Mouse (Mus musculus) hindbrain, embryonic 14.5 days (tissue): ENCODE measurements around the gene Gpank1. TPM values are rescaled to one million over a fixed set of nuclear protein-coding genes. Genes with fewer than 3 reads are reported as not detected.

ENCODE experiments used
- ATAC-seq: fragments of 200-750 bp; cut with Nextera tagmentation; 2 replicates; pipeline ENCODE4 v1.8.0; 2017; ENCODE audit warnings: moderate number of reproducible peaks, mild to moderate bottlenecking, moderate TSS enrichment, moderate library complexity; ENCODE audit not compliant: low FRiP score
- DNase-seq: peaks from one replicate; pipeline ENCODE4 v3.0.0-alpha.2; 2015; ENCODE audit warnings: low spot score
- H3K27ac ChIP-seq: fragments of 300-500 bp; sonication (generic); 2 replicates; pipeline ENCODE4 v1.5.1; 2014; ENCODE audit warnings: mild to moderate bottlenecking, moderate library complexity
- H3K27me3 ChIP-seq: fragments of 300-500 bp; sonication (generic); 2 replicates; pipeline ENCODE4 v1.6.1; 2014; ENCODE audit warnings: mild to moderate bottlenecking, low read length, mixed read lengths; ENCODE audit not compliant: control insufficient read depth, insufficient read depth
- H3K36me3 ChIP-seq: fragments of 300-500 bp; sonication (generic); replicated peaks from 2 replicates; pipeline ENCODE4 v1.6.1; 2014; ENCODE audit not compliant: control insufficient read depth, insufficient read depth
- H3K4me1 ChIP-seq: fragments of 300-500 bp; sonication (generic); replicated peaks from 2 replicates; pipeline ENCODE4 v1.6.1; 2014; ENCODE audit warnings: antibody characterized with exemption, low read length, mixed read lengths; ENCODE audit not compliant: control insufficient read depth, insufficient read depth
- H3K4me2 ChIP-seq: fragments of 300-500 bp; sonication (generic); replicated peaks from 2 replicates; pipeline ENCODE4 v1.6.1; 2014; ENCODE audit warnings: mild to moderate bottlenecking, moderate library complexity
- H3K4me3 ChIP-seq: fragments of 300-500 bp; sonication (generic); replicated peaks from 2 replicates; pipeline ENCODE4 v1.5.1; 2014; ENCODE audit warnings: mild to moderate bottlenecking, low read length
- H3K9ac ChIP-seq: fragments of 300-500 bp; sonication (generic); 2 replicates; pipeline ENCODE4 v1.6.1; 2014
- H3K9me3 ChIP-seq: fragments of 300-500 bp; sonication (generic); 2 replicates; pipeline ENCODE4 v1.6.1; 2016; ENCODE audit warnings: low read length; ENCODE audit not compliant: control insufficient read depth
- WGBS: fragments of 180-500 bp; shearing (Covaris S2); extraction: QIAGEN DNeasy Blood & Tissue Kit; methylation state at CpG from one replicate; pipeline ENCODE4 v1.1.7; 2014; 5-methylcytosine and 5-hydroxymethylcytosine counted together
- polyA plus RNA-seq: library from polyadenylated mRNA; unstranded; fragments of >200 nt; fragmentation: Nextera tagmentation; extraction: Ambion mirVana; gene quantifications from 2 replicates; pipeline ENCODE4 v1.2.1, GENCODE M21; 2014

Gene Gpank1
- polyA plus RNA-seq, 1 experiment from 2014 or later: 21.9 TPM

DNA sequence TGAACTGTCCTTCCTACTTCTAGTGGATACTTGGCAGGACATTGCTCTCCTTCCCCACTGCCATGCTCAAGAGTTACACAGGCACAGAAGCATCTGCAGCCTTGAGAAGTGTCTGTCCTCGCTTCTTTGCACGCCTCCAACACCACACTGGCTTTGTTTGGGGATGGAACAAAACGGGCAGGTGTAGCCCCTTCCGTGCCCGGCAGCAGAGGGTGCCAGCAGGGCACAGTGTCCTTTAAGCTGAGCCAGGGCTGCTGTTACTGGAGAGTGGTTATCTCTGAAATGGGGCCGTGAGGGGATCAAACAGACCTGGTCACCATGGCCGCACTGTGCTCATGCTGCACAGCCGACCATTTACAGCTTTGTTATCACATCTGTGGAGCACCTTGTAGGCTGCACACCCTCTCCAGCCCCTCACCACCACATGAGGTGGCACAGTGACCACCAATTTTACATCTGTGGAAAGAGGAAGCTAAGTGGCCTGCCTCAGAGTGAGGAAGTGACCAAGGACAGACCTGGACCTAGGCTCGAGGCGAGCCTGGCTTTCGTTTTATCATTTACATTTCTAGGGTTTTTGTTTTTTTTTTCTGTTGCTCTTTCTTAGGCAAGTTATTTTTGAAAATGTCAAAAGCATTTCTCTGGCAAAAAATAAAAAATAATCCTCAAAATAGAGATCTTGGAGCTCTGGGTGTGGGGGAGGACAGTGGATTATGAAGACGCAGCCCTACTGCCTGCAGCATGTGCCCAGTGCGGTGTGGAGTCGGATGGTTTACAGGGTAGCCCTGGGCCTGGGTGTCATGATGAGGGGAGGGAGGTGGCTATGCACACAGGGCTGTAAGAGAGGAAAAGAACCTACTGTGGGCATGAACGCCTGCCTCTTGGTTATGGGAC, 26.5 kb upstream of the Gpank1 start:
- no peak overlapping the region for H3K9ac ChIP-seq
- ATAC-seq (no peak), DNase-seq (no peak)
- H3K9me3 ChIP-seq: no peaks in the 10 kb centered on the region
- no peak overlapping the region for H3K4me2 ChIP-seq
- peaks cover 9% of the 10 kb centered on the region for H3K4me1 ChIP-seq
- H3K36me3 ChIP-seq: peaks cover 83% of the 10 kb centered on the region
- 94% methylated on average over 15 of the region's 15 CpGs for WGBS
- H3K4me3 ChIP-seq: no peak overlapping the region
- no peaks in the 10 kb centered on the region for H3K27me3 ChIP-seq
- H3K27ac ChIP-seq: no peak overlapping the region

DNA sequence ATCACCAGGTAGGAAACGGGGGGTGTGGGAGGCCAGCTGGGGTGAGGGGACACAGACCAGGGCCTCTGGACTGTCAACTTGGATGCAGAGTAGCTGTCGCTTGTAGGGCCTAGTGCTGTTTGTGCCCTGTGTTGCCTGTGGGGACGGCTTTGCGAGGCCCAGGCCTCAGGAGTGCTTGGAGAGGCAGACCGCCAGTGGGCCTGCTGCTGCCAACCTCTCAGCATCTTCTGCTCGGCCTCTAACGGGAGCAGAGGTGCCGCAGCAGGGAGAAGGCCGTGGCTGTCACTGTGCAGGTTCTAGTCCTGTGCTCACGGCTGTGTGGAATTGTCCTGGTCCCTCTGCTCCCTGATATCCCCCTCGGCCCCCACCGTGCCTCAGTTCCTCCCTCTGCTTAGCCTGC, 24.7 kb upstream of the Gpank1 start:
- 83% methylated on average over 12 of the region's 12 CpGs for WGBS
- Histone ChIP-seq H3K27me3 (no peaks in the 10 kb centered on the region), H3K4me3 (no peak overlapping the region), H3K27ac (no peak overlapping the region), H3K4me1 (no peaks in the 10 kb centered on the region), H3K4me2 (no peak overlapping the region), H3K36me3 (peaks cover 97% of the 10 kb centered on the region), H3K9me3 (no peaks in the 10 kb centered on the region), H3K9ac (no peak overlapping the region)
- DNase-seq: no peak
- no peak for ATAC-seq

DNA sequence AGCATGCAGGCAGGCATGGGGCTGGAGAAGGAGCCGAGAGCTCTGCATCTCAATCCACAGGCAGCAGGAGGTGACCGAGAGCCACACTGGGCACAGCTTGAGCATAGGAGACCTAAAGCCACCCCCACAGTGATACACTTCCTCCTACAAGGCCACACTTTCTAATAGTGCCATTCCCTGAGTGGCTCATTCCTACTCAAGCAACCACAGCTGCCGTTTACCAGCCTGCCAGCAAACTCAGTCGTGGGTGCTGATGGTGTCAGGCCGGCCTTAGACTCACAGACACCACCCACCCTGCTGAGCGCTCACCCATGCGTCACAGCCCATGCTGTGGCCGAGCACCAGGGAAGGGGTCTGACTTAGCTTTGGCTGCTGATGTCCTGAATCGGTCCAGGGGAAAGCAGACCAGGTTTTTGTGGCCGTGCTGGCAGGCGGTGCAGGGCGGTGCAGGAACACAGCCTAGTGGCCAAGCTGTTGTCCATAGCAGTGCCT, 24.0 kb upstream of the Gpank1 start:
- no peak overlapping the region for H3K4me2 ChIP-seq
- 76% methylated on average over 12 of the region's 12 CpGs for WGBS
- no peaks in the 10 kb centered on the region for H3K27me3 ChIP-seq
- no peak overlapping the region for H3K27ac ChIP-seq
- H3K4me1 ChIP-seq: no peaks in the 10 kb centered on the region
- DNase-seq (no peak), ATAC-seq (no peak)
- H3K9me3 ChIP-seq: no peaks in the 10 kb centered on the region
- peaks cover 99% of the 10 kb centered on the region for H3K36me3 ChIP-seq
- no peak overlapping the region for H3K9ac ChIP-seq
- H3K4me3 ChIP-seq: no peak overlapping the region

DNA sequence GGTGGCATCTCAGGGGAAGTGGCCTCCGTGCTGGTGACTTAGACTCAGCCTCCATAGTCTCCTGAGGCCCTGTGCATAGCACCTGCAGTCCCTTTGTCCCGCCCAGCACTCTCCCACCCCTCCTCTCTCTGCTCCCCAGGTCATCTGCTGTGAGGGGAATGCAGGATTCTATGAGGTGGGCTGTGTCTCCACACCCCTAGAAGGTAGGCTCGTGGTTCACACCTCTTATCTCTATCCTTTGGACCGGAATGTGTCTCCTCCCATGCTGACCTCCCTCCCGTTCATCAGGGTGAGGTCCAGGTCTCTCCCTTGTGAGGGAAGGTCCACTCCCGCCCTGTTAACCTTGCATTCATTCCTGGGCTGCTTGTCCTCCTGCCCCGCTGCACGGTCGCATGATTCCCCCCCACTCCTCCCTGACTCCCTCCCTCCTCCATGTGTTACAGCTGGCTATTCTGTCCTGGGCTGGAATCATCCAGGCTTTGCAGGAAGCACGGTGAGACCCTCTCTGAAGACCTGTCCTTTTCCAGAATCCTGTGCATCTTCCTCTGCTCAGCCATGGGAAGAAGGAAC, 21.0 kb upstream of the Gpank1 start:
- no peak for ATAC-seq
- no peak overlapping the region for H3K4me3 ChIP-seq
- WGBS: 80% methylated on average over 10 of the region's 10 CpGs

DNA sequence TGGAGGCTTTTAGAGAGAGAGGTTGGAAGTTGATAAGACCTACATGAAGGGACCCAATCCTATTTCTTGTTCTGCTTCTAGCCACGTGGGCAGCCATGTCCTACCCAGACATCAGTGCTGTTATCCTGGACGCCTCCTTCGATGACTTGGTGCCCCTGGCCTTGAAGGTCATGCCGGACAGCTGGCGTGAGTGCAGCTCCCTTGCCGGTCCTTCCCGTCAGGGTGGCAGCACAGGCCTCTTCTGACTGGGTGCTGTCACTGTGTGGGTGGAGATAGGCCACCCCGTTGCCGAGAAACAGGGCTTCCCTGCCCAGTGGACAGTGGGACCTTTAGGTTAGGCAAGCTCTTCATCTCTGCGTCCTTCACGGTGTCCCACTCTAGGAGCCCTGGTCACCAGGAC, 20.1 kb upstream of the Gpank1 start:
- Histone ChIP-seq H3K36me3 (peaks cover 87% of the 10 kb centered on the region), H3K9ac (no peak overlapping the region), H3K27ac (no peak overlapping the region), H3K4me2 (no peak overlapping the region), H3K4me1 (no peaks in the 10 kb centered on the region), H3K4me3 (no peak overlapping the region), H3K9me3 (no peaks in the 10 kb centered on the region), H3K27me3 (no peaks in the 10 kb centered on the region)
- no peak for ATAC-seq
- 86% methylated on average over 11 of the region's 11 CpGs for WGBS
- DNase-seq: no peak

More for the DNA sequence above, 21.0 kb upstream of the Gpank1 start:
- H3K9ac ChIP-seq: no peak overlapping the region
- H3K9me3 ChIP-seq: no peaks in the 10 kb centered on the region
- peaks cover 95% of the 10 kb centered on the region for H3K36me3 ChIP-seq
- H3K4me2 ChIP-seq: no peak overlapping the region
- no peak overlapping the region for H3K27ac ChIP-seq
- H3K4me1 ChIP-seq: no peaks in the 10 kb centered on the region
- DNase-seq: no peak
- no peaks in the 10 kb centered on the region for H3K27me3 ChIP-seq

DNA sequence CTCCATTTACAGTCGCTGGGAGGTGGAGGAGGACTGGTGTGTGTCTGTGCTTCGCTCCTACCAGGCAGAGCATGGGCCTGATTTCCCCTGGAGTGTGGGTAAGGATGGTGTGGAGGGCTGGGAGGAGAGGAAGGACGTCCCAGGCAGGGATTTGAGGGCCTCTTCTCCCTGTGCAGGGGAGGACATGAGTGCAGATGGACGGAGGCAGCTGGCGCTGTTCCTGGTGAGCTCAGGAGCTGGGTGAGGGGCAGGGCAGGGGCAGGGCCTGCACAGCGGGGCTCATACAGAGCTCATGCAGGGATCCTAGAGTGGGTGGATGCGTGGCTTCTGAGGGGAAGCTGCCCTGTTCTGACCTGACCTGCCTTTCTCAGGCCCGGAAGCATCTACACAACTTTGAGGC, 19.0 kb upstream of the Gpank1 start:
- H3K27ac ChIP-seq: no peak overlapping the region
- H3K36me3 ChIP-seq: peaks cover 75% of the 10 kb centered on the region
- no peaks in the 10 kb centered on the region for H3K27me3 ChIP-seq
- 74% methylated on average over 8 of the region's 8 CpGs for WGBS
- DNase-seq: no peak
- no peaks in the 10 kb centered on the region for H3K9me3 ChIP-seq
- no peak overlapping the region for H3K4me3 ChIP-seq
- H3K9ac ChIP-seq: no peak overlapping the region
- ATAC-seq: no peak
- no peaks in the 10 kb centered on the region for H3K4me1 ChIP-seq
- H3K4me2 ChIP-seq: no peak overlapping the region

DNA sequence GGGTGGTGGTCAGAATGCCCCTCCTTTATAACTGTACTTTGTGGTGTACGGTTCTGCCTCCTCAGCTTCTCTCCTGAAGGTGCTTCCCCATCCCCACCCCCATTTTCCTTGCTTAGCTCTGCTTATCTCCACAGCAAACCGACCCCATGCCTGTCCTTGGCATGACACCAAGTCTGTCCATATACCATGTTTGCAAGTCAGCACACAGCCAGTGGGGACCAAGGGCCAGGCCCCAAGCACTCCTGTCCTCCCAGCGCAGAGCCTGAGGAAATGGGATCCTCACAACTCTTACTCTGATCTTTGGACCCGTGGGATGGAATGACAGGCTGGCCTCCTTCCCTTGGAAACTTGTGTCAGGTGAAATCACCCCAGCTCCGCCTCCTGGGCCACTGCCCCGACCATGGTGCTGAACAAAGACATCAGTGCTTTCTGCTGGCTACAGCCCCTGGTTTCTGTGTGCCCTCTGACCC, 18.0 kb upstream of the Gpank1 start:
- Histone ChIP-seq H3K4me1 (no peaks in the 10 kb centered on the region), H3K27me3 (no peaks in the 10 kb centered on the region), H3K27ac (no peak overlapping the region), H3K9me3 (no peaks in the 10 kb centered on the region), H3K36me3 (peaks cover 66% of the 10 kb centered on the region), H3K4me2 (no peak overlapping the region), H3K9ac (no peak overlapping the region), H3K4me3 (no peak overlapping the region)
- ATAC-seq: no peak
- WGBS: 71% methylated on average over 6 of the region's 6 CpGs
- no peak for DNase-seq

DNA sequence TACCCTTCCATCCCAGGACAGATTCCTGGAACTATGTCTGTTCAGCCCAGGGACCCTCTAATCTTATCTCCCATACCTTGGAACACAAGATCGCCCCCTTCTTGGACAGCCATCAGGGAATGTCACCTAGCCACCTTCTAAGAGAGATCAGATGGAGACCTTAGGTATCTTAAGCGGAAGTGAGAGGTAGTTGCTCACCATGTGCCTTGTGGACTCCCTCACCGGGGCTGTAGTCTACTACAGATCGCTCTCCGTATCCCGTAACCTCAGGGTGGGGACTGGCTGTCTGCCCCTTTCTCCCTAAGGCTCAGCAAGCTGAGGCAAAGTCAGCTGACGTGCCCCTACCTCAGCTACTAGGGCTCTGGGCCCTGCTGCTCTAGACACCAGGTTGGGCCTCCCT, 17.2 kb upstream of the Gpank1 start:
- Histone ChIP-seq H3K9ac (no peak overlapping the region), H3K36me3 (peaks cover 57% of the 10 kb centered on the region), H3K9me3 (no peaks in the 10 kb centered on the region), H3K4me1 (no peaks in the 10 kb centered on the region), H3K27me3 (no peaks in the 10 kb centered on the region), H3K4me3 (no peak overlapping the region), H3K27ac (no peak overlapping the region), H3K4me2 (no peak overlapping the region)
- 95% methylated on average over 7 of the region's 7 CpGs for WGBS
- no peak for ATAC-seq
- DNase-seq: no peak

DNA sequence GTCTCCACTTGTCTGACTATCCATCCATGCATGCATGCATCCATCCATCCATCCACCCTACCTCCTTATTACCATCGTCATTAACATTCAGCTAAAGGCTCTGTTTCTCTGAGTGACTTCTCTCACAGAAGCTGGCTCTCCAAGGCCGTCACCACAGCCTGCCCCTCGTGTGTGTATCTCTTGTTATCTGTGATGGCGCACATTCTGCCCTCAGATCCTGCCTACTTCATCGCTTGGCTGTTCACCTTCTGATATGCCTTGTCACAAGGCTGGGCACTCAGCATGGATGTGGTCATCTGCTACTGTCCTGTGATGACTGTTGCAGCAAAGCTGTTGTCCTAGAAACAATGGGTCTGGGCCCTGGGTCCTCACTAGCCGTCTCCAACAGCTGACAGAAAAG, 16.5 kb upstream of the Gpank1 start:
- no peak overlapping the region for H3K4me3 ChIP-seq
- no peak overlapping the region for H3K4me2 ChIP-seq
- H3K9me3 ChIP-seq: no peaks in the 10 kb centered on the region
- DNase-seq: no peak
- H3K36me3 ChIP-seq: peaks cover 51% of the 10 kb centered on the region
- H3K27ac ChIP-seq: no peak overlapping the region
- no peaks in the 10 kb centered on the region for H3K4me1 ChIP-seq
- no peaks in the 10 kb centered on the region for H3K27me3 ChIP-seq
- ATAC-seq: no peak
- no peak overlapping the region for H3K9ac ChIP-seq
- whole genome bisulfite sequencing: 69% methylated on average over 6 of the region's 6 CpGs
